Mouse (Mus musculus): ENCODE data around the gene Oaz2.

Oaz2 gene

GRCm38 (mm10) chr9:65692959-65693603 lies 25.3 kb downstream of the Oaz2 start:
- no peak for DNase-seq (ENCODE audit: low spot score)

GRCm38 (mm10) chr9:65695646-65696045 lies 27.8 kb downstream of the Oaz2 start:
- DNase-seq (ENCODE audit: low spot score), result no peak

GRCm38 (mm10) chr9:65696337-65696736 lies 28.5 kb downstream of the Oaz2 start:
- DNase-seq (ENCODE audit: low spot score), result no peak

GRCm38 (mm10) chr9:65697356-65697755 lies 29.6 kb downstream of the Oaz2 start:
- no peak for DNase-seq (ENCODE audit: low spot score)

GRCm38 (mm10) chr9:65697992-65698391 lies 30.2 kb downstream of the Oaz2 start:
- DNase-seq (ENCODE audit: low spot score), result no peak

GRCm38 (mm10) chr9:65700504-65700903 lies 32.7 kb downstream of the Oaz2 start:
- no peak for DNase-seq (ENCODE audit: low spot score)

GRCm38 (mm10) chr9:65702286-65702685 lies 34.5 kb downstream of the Oaz2 start:
- no peak for DNase-seq (ENCODE audit: low spot score)

- DNase-seq (ENCODE audit: low spot score), result no peak
Measured at GRCm38 (mm10) chr9:65703241-65703640, 35.4 kb downstream of the Oaz2 start.

- DNase-seq (ENCODE audit: low spot score), result no peak
Measured at GRCm38 (mm10) chr9:65703926-65704595, 36.3 kb downstream of the Oaz2 start.

- DNase-seq (ENCODE audit: low spot score), result no peak
Measured at GRCm38 (mm10) chr9:65718195-65718594, 50.4 kb downstream of the Oaz2 start.

GRCm38 (mm10) chr9:65721161-65721566 lies 53.4 kb downstream of the Oaz2 start:
- no peak for DNase-seq (ENCODE audit: low spot score)

GRCm38 (mm10) chr9:65724471-65725290 lies 56.9 kb downstream of the Oaz2 start:
- DNase-seq (ENCODE audit: low spot score), result no peak

- DNase-seq (ENCODE audit: low spot score), result no peak
Measured at GRCm38 (mm10) chr9:65725291-65725622, 57.5 kb downstream of the Oaz2 start.

GRCm38 (mm10) chr9:65726431-65726830 lies 58.6 kb downstream of the Oaz2 start:
- no peak for DNase-seq (ENCODE audit: low spot score)

- DNase-seq (ENCODE audit: low spot score), result no peak
Measured at GRCm38 (mm10) chr9:65727491-65727890, 59.7 kb downstream of the Oaz2 start.

GRCm38 (mm10) chr9:65728588-65728987 lies 60.8 kb downstream of the Oaz2 start:
- no peak for DNase-seq (ENCODE audit: low spot score)

GRCm38 (mm10) chr9:65734931-65735330 lies 67.1 kb downstream of the Oaz2 start:
- DNase-seq (ENCODE audit: low spot score), result no peak
